Mouse (Mus musculus) kidney, embryonic 15.5 days (tissue): ENCODE measurements around the gene Cers2. TPM values are rescaled to one million over a fixed set of nuclear protein-coding genes. Genes with fewer than 3 reads are reported as not detected.
"Not testable (repeated sequence)": the region's sequence is repeated elsewhere in the genome, so short reads cannot be mapped to it uniquely, and the experiment has no call there.

Experiments used
- ATAC-seq: fragments of 200-750 bp; cut with Nextera tagmentation; replicated peaks from 2 replicates; pipeline ENCODE4 v1.8.0; 2017; ENCODE audit warnings: moderate TSS enrichment; ENCODE audit not compliant: low FRiP score
- H3K27ac ChIP-seq: fragments of 300-500 bp; sonication (generic); 2 replicates; pipeline ENCODE4 v1.5.1; 2015; ENCODE audit warnings: mild to moderate bottlenecking, inconsistent platforms
- H3K27me3 ChIP-seq: fragments of 300-500 bp; sonication (generic); 2 replicates; pipeline ENCODE4 v1.6.1; 2015; ENCODE audit warnings: inconsistent platforms
- H3K36me3 ChIP-seq: fragments of 300-500 bp; sonication (generic); 2 replicates; pipeline ENCODE4 v1.6.1; 2015; ENCODE audit warnings: inconsistent platforms
- H3K4me1 ChIP-seq: fragments of 300-500 bp; sonication (generic); 2 replicates; pipeline ENCODE4 v1.6.1; 2015; ENCODE audit warnings: inconsistent platforms
- H3K4me2 ChIP-seq: fragments of 300-500 bp; sonication (generic); 2 replicates; pipeline ENCODE4 v1.6.1; 2015; ENCODE audit warnings: moderate library complexity, mild to moderate bottlenecking, inconsistent platforms
- H3K4me3 ChIP-seq: fragments of 300-500 bp; sonication (generic); replicated peaks from 2 replicates; pipeline ENCODE4 v1.5.1; 2015; ENCODE audit warnings: mild to moderate bottlenecking, inconsistent platforms
- H3K9ac ChIP-seq: fragments of 300-500 bp; sonication (generic); 2 replicates; pipeline ENCODE4 v1.6.1; 2015; ENCODE audit warnings: mild to moderate bottlenecking, inconsistent platforms
- H3K9me3 ChIP-seq: fragments of 300-500 bp; sonication (generic); replicated peaks from 2 replicates; pipeline ENCODE4 v1.6.1; 2016; ENCODE audit warnings: inconsistent platforms
- WGBS: fragments of 180-500 bp; shearing (Covaris S2); methylation state at CpG from one replicate; pipeline ENCODE4 v1.1.7; 2015; ENCODE audit warnings: mixed read lengths; 5-methylcytosine and 5-hydroxymethylcytosine counted together
- polyA plus RNA-seq: library from polyadenylated mRNA; unstranded; fragments of >200 nt; fragmentation: Nextera tagmentation; extraction: Ambion mirVana; gene quantifications from 2 replicates; pipeline ENCODE4 v1.2.1, GENCODE M21; 2015

Cers2 gene
- polyA plus RNA-seq, 1 experiment from 2014 or later, result 181 TPM

- no peak for ATAC-seq
- Histone ChIP-seq H3K9ac (no peak overlapping the region), H3K4me2 (no peak overlapping the region), H3K4me3 (no peak overlapping the region), H3K27me3 (no peaks in the 10 kb centered on the region), H3K4me1 (peaks cover 34% of the 10 kb centered on the region), H3K36me3 (peaks cover 53% of the 10 kb centered on the region), H3K27ac (no peak overlapping the region), H3K9me3 (no peaks in the 10 kb centered on the region)
- whole genome bisulfite sequencing, result 70% methylated on average over 12 of the region's 12 CpGs
Observed at GRCm38 (mm10) chr3:95319701-95320625, 5.4 kb downstream of the Cers2 start.

GRCm38 (mm10) chr3:95323429-95323828 is 8.8 kb downstream of the Cers2 start:
- Histone ChIP-seq H3K36me3 (peaks cover 88% of the 10 kb centered on the region), H3K9me3 (no peaks in the 10 kb centered on the region), H3K4me3 (no peak overlapping the region), H3K4me1 (peaks cover 9% of the 10 kb centered on the region), H3K27ac (no peak overlapping the region), H3K4me2 (no peak overlapping the region), H3K9ac (no peak overlapping the region), H3K27me3 (no peaks in the 10 kb centered on the region)
- no peak for ATAC-seq
- WGBS, result 91% methylated on average over 3 of the region's 3 CpGs

GRCm38 (mm10) chr3:95324454-95325144 is 10.0 kb downstream of the Cers2 start:
- WGBS, result 89% methylated on average over 6 of the region's 6 CpGs
- ATAC-seq, result no peak; the same call in 1 of the 2 replicates

GRCm38 (mm10) chr3:95328803-95329404 is 14.3 kb downstream of the Cers2 start:
- H3K36me3 ChIP-seq, result peaks cover 95% of the 10 kb centered on the region
- 82% methylated on average over 1 of the region's 1 CpGs for WGBS

More at GRCm38 (mm10) chr3:95324454-95325144, 10.0 kb downstream of the Cers2 start:
- H3K4me3 ChIP-seq, result no peak overlapping the region
- H3K4me1 ChIP-seq, result no peaks in the 10 kb centered on the region
- H3K27me3 ChIP-seq, result no peaks in the 10 kb centered on the region
- no peak overlapping the region for H3K9ac ChIP-seq
- peaks cover 100% of the 10 kb centered on the region for H3K36me3 ChIP-seq
- H3K27ac ChIP-seq, result no peak overlapping the region
- H3K9me3 ChIP-seq, result no peaks in the 10 kb centered on the region
- H3K4me2 ChIP-seq, result no peak overlapping the region

DNA sequence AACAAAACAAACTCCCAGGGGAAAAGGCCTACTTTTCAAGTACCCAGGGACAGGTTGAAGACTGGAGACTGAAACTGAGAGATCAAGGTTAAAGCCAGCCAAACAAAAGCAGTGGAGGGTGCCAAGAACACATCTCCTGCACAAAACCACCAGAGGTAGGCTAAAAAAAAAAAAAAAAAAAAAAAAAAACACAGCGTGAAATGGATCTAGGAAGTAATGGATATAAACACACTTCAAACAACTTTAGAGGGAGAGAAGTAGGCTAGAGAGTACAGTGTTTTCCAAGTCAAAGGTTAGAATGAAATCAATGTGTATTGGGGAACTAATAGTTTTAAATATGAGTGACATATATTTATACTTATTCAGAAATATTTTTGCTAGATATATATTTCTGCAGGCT is 16.9 kb downstream of the Cers2 start:
- Histone ChIP-seq H3K27me3 (no peaks in the 10 kb centered on the region), H3K9ac (no peak overlapping the region), H3K9me3 (no peaks in the 10 kb centered on the region), H3K27ac (no peak overlapping the region), H3K4me2 (no peak overlapping the region), H3K4me1 (no peaks in the 10 kb centered on the region), H3K4me3 (no peak overlapping the region), H3K36me3 (peaks cover 94% of the 10 kb centered on the region)
- 100% methylated on average over 1 of the region's 1 CpGs for WGBS
- no peak for ATAC-seq

More at GRCm38 (mm10) chr3:95328803-95329404, 14.3 kb downstream of the Cers2 start:
- ATAC-seq, result no peak
- no peak overlapping the region for H3K27ac ChIP-seq
- H3K4me3 ChIP-seq, result no peak overlapping the region
- H3K4me1 ChIP-seq, result no peaks in the 10 kb centered on the region
- no peak overlapping the region for H3K9ac ChIP-seq
- no peaks in the 10 kb centered on the region for H3K9me3 ChIP-seq
- H3K27me3 ChIP-seq, result no peaks in the 10 kb centered on the region
- H3K4me2 ChIP-seq, result no peak overlapping the region

DNA sequence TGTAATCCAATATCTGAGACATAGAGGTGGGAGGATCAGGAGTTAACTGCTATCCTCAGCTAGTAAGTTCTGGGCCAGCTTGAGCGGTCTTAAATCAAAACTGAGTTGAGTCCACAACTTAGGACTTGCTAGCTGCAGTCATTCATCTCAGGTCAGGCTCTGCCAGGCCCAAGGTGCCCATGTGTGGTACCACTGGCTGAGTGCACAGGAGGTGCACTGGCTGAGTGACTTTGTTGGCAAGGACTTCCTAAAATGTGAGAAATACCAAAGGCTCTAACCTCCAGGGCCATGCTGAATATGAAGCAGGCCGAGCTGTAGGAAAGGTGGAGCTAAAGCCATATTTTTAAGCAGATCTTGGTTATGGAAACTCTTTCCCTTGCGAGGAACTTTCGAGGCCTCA is 22.8 kb downstream of the Cers2 start:
- no peak overlapping the region for H3K4me3 ChIP-seq
- no peak overlapping the region for H3K9ac ChIP-seq
- H3K9me3 ChIP-seq, result no peaks in the 10 kb centered on the region
- 91% methylated on average over 4 of the region's 4 CpGs for WGBS
- H3K27me3 ChIP-seq, result no peaks in the 10 kb centered on the region
- no peak overlapping the region for H3K4me2 ChIP-seq
- peaks cover 99% of the 10 kb centered on the region for H3K36me3 ChIP-seq
- ATAC-seq, result no peak
- no peak overlapping the region for H3K27ac ChIP-seq
- H3K4me1 ChIP-seq, result no peaks in the 10 kb centered on the region

DNA sequence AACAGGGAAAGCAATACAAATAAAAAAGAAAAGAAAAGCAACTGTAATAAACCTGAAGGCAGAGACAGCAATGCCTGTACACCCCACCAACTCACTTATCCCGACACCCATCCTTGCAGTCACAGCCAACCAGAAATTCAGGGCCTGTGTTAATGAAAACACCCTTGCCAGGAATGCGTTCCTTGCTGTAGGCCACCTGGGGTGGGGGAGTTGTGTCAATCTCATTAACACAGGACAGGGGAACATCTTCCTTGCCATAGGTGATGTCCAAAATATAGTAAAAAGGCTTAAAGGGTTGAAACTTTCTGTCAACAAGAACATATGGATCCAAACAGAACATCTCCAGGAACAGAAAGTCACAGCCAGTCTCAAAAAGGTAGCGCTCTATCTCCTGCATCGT is 23.7 kb downstream of the Cers2 start:
- H3K4me2 ChIP-seq, result no peak overlapping the region
- no peaks in the 10 kb centered on the region for H3K4me1 ChIP-seq
- no peaks in the 10 kb centered on the region for H3K9me3 ChIP-seq
- 94% methylated on average over 4 of the region's 4 CpGs for WGBS
- peaks cover 99% of the 10 kb centered on the region for H3K36me3 ChIP-seq
- H3K27ac ChIP-seq, result no peak overlapping the region
- no peak overlapping the region for H3K4me3 ChIP-seq
- H3K27me3 ChIP-seq, result no peaks in the 10 kb centered on the region
- H3K9ac ChIP-seq, result no peak overlapping the region
- no peak for ATAC-seq

- not testable (repeated sequence) for H3K4me2 ChIP-seq, H3K27ac ChIP-seq, H3K9me3 ChIP-seq, H3K4me1 ChIP-seq, H3K4me3 ChIP-seq, ATAC-seq, H3K27me3 ChIP-seq, H3K9ac ChIP-seq
- H3K36me3 ChIP-seq, result peaks cover 94% of the 10 kb centered on the region
- 95% methylated on average over 9 of the region's 9 CpGs for WGBS
Observed at GRCm38 (mm10) chr3:95343356-95344000, 28.9 kb downstream of the Cers2 start.

GRCm38 (mm10) chr3:95346454-95346853 is 31.9 kb downstream of the Cers2 start:
- H3K9ac ChIP-seq, result no peak overlapping the region
- H3K36me3 ChIP-seq, result peaks cover 92% of the 10 kb centered on the region
- H3K27ac ChIP-seq, result no peak overlapping the region
- WGBS, result 95% methylated on average over 7 of the region's 7 CpGs
- no peaks in the 10 kb centered on the region for H3K4me1 ChIP-seq
- H3K27me3 ChIP-seq, result no peaks in the 10 kb centered on the region
- H3K4me2 ChIP-seq, result no peak overlapping the region
- no peak overlapping the region for H3K4me3 ChIP-seq
- ATAC-seq, result no peak
- H3K9me3 ChIP-seq, result peaks cover 4% of the 10 kb centered on the region; the same call in 1 of the 2 replicates

DNA sequence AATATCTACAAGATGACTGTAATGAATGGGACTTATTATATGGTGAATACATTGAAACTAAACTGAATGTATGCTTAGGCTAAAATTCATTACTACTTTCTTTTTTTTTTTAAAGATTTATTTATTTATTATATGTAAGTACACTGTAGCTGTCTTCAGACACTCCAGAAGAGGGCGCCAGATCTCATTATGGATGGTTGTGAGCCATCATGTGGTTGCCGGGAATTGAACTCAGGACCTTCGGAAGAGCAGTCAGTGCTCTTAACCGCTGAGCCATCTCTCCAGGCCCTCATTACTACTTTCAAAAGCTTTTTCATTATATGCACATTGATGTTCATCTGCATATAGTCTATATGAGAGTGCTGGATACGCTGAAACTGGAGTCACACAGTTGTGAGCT is 33.8 kb downstream of the Cers2 start:
- not testable (repeated sequence) for H3K4me1 ChIP-seq, ATAC-seq, H3K4me2 ChIP-seq, H3K27me3 ChIP-seq, H3K27ac ChIP-seq, H3K9ac ChIP-seq, H3K9me3 ChIP-seq, H3K4me3 ChIP-seq
- 91% methylated on average over 5 of the region's 5 CpGs for WGBS
- peaks cover 92% of the 10 kb centered on the region for H3K36me3 ChIP-seq

GRCm38 (mm10) chr3:95349491-95349890 is 34.9 kb downstream of the Cers2 start:
- Histone ChIP-seq H3K27ac (no peak overlapping the region), H3K4me1 (no peaks in the 10 kb centered on the region), H3K27me3 (no peaks in the 10 kb centered on the region), H3K9me3 (peaks cover 4% of the 10 kb centered on the region; the same call in 1 of the 2 replicates), H3K9ac (no peak overlapping the region), H3K36me3 (peaks cover 91% of the 10 kb centered on the region), H3K4me2 (no peak overlapping the region), H3K4me3 (no peak overlapping the region)
- no peak for ATAC-seq
